Comparison of ENCODE assay signal across 7 mouse cellular contexts in genomic region chr12:24600806-24601205, GRCm38 (mm10). TPM values are rescaled to one million over a fixed set of nuclear protein-coding genes. Genes with fewer than 3 reads are reported as not detected.
DNase-seq lines count a peak whose midpoint lies in the region; ATAC-seq lines count a peak whose summit lies in the region.

No protein-coding gene starts in this region.

- ATAC-seq in inflammation-experienced regulatory T-cells, adult 6 months, result peak; percentile 81
- peak; percentile 99 for ATAC-seq in megakaryocyte progenitor cell, adult 5-6 weeks (replicated peaks; ENCODE audit: poor library complexity)

- peak; percentile 86 for DNase-seq in adrenal gland, adult 2 months
- DNase-seq in embryo, embryonic 11 days, result peak; percentile 84
- DNase-seq in gastrocnemius, postnatal 25 days, result peak; percentile 68
- peak; percentile 52 to 66 for DNase-seq in left cerebral cortex, adult 8-10 months (ENCODE audit: low spot score in 2 of 2)
- DNase-seq in right cerebral cortex, postnatal 10 days (ENCODE audit: low spot score in 2 of 2), result peak; percentile 79 to 83

RNA-seq across cellular contexts. Expression of gene Grhl1, which starts 28.7 kb away (rescaled TPM):
- total RNA-seq in adrenal gland, adult 2 months (2021), result 1 to 10 TPM; 1.0 to 1.2 TPM
- 0.17 and 0.42 TPM in 2 replicates for polyA plus RNA-seq in adrenal gland, adult 2 months (2012; rRNA removed)
- under 1 TPM; 0.15 to 0.29 TPM for total RNA-seq in gastrocnemius, postnatal 25 days (2021)
- 1 to 10 TPM; 3.3 to 4.7 (median 4.0) TPM for polyA plus RNA-seq in inflammation-experienced regulatory T-cells, adult 6 months (2017; shearing (Covaris generic))
- 10 to 100 TPM in 3 of 4 experiments, 1 to 10 TPM in 1; 8.6 to 11.3 (median 10.5) TPM for total RNA-seq in left cerebral cortex, adult 8-10 months (2022)
- total RNA-seq in megakaryocyte progenitor cell, adult 5-6 weeks (2015), result 0.22 and 0.49 TPM in 2 replicates
- total RNA-seq in megakaryocyte progenitor cell, adult 5-6 weeks (2017), result 0.20 and 0.42 TPM in 2 replicates

RNA-seq across cellular contexts. Expression of gene Klf11, which starts 50.3 kb away (rescaled TPM):
- 10 to 100 TPM; 10.4 to 13.5 TPM for total RNA-seq in adrenal gland, adult 2 months (2021)
- 8.3 and 9.1 TPM in 2 replicates for polyA plus RNA-seq in adrenal gland, adult 2 months (2012; rRNA removed)
- 1 to 10 TPM; 4.8 to 6.9 TPM for total RNA-seq in gastrocnemius, postnatal 25 days (2021)
- 1 to 10 TPM; 2.3 to 3.6 (median 2.7) TPM for polyA plus RNA-seq in inflammation-experienced regulatory T-cells, adult 6 months (2017; shearing (Covaris generic))
- total RNA-seq in left cerebral cortex, adult 8-10 months (2022), result 1 to 10 TPM; 7.1 to 8.8 (median 8.1) TPM
- 7.4 and 9.1 TPM in 2 replicates for total RNA-seq in megakaryocyte progenitor cell, adult 5-6 weeks (2015)
- 6.6 and 7.8 TPM in 2 replicates for total RNA-seq in megakaryocyte progenitor cell, adult 5-6 weeks (2017)

Comparison
In these comparisons a context has a peak if more than half of its experiments do, and no peak if none do; other contexts are left out.
1. Peak in every context shown above with its lines: DNase-seq and ATAC-seq.
2. RNA of gene Grhl1, which starts 28.7 kb away (total RNA-seq): 8.6 to 11.3 TPM in left cerebral cortex, adult 8-10 months; 1.0 to 1.2 TPM in adrenal gland, adult 2 months, 0.20 to 0.49 TPM in megakaryocyte progenitor cell, adult 5-6 weeks and 0.15 to 0.29 TPM in gastrocnemius, postnatal 25 days; every median in the first group is over 4 times any median in the second.